Mouse (Mus musculus) adipocyte (in vitro differentiated cells): ENCODE results near the gene Ror2.

Experiments used
- DNase-seq: peaks from one replicate; pipeline ENCODE4 v3.0.0-alpha.2; 2016; ENCODE audit warnings: low spot score

Gene Ror2

DNA sequence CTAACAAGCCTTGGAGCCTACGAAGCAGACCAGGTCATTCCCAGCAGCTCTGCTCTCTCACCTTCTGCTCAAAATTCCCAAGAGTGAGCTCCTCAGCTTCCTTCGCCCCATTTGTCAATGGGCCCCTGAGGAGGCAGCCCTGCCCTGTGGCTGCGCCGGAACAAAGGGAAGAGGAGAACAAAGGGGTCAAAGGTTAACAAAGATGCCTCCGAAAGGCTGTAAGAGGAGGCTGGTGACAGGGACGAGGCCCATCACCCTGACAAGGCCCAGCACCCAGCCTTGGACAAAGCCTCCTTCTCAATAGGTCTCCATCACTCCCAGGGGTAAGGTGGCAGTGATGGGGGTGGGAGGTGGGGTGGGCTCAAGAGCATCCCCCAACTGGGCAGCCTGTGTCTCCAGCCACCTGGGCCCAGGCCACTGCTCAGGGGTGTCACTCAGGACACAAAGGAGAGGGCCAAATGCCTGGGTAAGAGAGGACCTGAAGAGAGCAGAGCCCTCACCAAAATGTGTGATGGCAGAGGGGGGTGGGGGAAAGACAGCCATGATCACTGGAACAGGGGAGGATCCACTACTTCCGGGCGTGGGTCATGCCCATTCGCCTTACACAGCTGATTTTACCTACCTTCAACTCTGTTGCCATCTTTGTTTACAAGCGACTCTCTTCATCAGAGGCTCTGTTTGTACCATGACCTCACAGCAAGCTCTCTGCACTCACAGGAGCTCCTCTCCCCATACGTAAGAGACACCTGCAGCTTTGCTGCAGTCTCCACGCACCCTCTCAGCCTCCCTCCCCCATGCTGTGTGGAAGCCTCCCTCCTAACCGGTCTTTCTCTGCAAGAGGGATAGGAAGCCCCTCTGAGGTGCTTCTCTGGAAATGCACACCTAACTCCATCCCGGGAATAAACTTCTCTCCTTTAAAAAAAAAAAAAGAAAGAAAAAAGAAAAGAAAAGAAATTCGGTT, 51.8 kb downstream of the Ror2 start:
- DNase-seq, result no peak

DNA sequence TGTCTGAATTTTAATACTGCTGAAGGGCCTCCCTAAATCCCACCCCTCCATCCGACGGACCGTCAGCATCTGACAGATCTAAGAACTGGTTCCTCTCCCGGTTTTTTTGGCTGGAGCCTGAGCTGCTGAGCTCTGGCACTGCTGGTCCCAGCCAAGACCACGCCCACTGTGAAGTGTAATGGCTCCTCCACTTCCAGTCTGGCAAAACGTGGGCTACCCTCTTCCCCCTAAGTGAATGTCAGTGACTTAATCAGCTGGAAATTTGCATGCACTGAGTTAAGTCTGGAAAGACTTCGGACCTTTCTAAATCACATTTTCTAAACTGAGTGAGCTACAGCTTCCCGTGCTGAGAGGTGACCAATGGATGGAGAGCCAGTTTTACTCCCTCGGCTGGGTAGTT, 52.5 kb downstream of the Ror2 start:
- no peak for DNase-seq

DNA sequence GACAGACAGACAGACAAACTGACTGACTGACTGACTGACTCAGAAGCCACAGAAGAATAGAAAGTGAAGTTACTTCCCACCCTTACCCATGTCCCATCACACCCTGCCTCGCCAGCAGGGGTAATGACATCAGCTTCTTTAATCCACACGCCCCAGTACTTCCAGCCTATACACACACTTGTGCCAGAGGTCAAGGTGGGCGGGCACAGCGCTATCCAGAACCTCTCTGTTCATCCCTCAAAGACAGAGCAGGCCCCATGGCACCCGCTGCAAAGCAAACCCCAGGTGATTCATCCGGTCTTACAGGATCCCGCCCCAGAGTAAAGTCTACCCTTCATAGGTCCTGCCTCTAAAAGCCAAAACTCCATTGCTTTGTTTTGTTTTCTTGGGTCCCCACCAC, 53.5 kb downstream of the Ror2 start:
- DNase-seq, result no peak

DNA sequence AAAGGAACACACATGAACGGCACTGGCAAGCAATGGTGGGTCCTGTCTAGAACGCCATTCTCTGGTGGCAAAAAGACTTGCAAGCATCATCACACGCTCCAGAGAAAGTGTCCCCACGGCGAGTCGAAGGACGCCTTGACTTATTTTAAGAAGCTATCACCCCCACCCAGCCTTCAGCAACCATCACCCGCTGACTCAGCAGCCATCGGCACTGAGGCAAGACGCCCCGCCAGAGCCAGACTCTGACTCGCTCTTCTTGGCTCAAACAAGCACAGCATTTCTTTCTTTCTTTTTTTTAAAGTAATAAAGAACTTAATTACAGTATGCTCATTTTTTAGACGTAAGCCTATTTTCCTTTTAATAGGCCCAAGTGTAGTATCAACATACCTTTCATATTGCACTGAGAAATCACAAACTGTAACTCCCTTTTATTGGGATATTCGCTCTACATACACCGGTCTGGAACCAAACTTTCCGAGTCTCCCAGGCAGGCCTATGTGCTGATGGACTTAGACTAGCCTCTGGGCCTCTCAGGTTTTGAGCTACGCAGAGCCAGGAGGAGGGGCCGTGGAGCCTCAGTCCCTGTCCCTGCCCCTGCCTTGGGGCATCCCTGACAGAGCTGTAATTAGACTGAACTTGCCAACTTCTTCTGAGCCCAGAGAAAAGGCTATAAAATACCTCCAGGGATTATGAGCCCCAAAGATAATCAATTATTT, 55.3 kb downstream of the Ror2 start:
- DNase-seq, result no peak

DNA sequence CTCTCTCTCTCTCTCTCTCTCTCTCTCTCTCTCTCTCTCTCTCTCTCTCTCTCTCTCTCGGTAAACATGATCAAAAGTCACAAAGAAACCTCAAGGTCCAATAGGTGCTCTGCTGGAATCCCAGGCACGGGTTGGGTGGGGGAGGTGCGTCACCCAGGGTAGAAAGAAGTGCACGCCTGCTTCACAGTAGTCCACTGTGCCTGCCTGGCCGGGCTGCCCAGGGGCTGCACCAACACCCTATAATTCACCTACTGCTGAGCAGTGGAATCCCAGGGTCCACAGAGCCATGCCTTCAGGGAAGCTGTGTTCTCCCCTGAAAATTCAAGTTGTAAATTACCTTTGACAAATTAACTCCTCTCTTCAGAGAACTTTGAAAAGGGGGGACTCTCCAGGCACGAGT, 58.9 kb downstream of the Ror2 start:
- DNase-seq, result no peak

DNA sequence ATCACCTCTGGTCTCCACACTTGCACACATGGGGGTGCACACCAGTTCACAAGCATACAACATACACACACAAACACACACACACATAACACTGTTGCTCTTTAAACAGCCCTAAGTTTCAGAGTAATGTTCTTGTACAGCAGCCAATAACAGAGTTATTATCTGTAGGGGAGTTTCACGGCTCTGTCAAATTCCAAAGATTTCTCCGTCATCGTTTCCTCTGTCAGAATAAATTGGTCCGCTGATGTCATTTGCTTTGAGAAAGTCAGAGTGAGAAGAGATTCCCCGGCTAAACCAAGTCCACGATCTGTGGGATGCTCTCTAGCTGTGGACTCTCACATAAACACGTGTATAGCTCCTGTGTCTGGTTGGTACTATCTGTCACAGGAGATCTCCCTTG, 59.5 kb downstream of the Ror2 start:
- DNase-seq, result no peak

DNA sequence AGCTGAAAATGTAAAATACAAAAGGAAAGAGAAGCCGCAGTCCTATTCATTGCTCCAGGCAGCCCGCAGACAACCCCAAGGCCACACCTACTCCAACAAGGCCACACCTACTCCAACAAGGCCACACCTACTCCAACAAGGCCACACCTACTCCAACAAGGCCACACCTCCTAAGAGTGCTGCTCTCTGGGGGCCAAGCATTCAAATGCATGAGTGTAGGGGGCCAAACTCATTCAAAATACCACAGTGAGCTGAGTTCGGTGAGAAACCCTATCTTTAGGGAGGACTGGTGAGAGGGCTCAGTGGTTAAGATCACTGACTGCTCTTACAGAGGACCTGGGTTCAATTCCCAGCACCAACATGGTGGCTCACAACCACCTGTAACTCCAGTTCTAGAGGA, 60.0 kb downstream of the Ror2 start:
- no peak for DNase-seq

DNA sequence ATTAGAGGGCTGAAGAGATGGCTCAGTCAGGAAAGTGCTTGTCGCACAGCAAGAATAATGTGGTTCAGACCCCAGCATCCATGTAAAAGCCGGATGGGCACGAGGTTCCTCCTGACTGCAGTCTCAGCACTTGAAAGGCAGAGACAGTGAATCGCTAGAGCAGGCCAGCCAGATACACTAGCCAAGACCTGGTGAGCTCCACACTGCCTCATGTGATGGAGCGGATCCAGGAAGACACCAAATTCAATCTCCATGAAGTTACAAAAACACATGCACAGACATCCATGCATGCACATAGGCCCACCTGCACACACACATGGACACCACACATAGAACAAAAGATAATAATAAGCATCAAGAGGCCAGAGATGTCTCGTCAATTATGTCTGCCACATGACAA, 64.7 kb downstream of the Ror2 start:
- DNase-seq, result no peak

DNA sequence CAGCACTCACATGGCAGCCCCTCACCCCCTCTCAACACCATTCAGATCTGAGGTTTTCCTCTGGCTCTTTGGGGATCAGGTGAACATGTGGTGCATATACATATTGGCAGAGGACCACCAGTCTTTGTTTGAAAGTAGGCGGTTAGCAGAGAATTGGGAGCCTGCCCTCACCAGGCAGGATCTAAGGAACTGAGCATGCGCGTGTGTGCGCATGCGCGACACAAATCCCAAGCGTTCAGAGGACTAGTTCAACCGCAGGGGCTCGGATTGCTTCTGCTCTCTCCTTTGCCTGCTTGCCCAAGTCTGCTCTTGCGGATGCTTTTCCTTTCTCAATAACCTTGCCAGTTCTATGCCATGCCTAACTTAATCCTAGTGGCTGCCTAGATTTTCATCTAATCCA, 66.0 kb downstream of the Ror2 start:
- DNase-seq, result no peak

DNA sequence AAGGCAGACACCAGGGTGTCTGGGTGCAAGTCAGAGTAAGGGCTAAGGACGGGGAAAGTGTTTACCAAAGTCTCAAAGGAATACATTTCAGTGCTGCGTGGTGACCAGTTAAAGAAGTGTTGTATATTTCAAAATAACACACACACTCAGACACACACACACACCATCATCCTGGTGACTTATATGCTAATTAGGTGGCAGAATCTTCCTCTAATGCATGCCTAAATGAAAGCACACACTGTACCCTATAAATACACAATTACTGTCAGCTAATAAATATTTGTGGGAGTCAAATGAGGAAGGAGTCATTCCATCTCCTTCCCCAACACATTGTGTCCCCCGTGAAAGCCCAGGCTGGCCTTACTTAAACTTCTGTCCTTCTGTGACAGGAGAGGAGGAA, 66.5 kb downstream of the Ror2 start:
- DNase-seq, result no peak

DNA sequence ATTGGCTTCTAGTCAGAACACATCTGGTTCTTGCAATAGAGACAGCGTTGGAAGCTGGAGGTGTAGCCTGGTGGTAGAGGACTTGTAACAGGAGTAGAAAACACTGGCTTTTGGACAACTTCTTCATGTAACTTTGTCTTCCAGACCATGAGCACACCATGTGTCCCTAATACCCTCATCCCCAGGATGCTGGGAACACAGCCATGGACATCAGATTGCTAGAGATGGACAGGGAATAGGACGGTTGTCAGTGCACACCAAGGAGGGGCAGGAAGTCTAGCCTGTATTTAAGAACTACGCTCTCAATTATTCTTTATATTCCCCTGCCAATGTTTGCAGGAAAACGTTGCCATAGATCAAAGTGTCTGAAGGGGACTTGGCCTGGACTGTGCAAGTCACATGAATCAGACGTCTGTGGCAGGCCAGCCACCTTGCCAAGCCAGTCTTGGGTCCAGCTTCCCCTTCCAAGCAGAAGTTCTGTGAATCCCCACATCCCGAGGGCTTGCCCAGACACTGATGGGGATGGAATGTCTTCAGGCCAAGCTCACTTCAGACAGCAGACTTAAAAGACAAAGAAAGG, 68.4 kb downstream of the Ror2 start:
- DNase-seq, result no peak

DNA sequence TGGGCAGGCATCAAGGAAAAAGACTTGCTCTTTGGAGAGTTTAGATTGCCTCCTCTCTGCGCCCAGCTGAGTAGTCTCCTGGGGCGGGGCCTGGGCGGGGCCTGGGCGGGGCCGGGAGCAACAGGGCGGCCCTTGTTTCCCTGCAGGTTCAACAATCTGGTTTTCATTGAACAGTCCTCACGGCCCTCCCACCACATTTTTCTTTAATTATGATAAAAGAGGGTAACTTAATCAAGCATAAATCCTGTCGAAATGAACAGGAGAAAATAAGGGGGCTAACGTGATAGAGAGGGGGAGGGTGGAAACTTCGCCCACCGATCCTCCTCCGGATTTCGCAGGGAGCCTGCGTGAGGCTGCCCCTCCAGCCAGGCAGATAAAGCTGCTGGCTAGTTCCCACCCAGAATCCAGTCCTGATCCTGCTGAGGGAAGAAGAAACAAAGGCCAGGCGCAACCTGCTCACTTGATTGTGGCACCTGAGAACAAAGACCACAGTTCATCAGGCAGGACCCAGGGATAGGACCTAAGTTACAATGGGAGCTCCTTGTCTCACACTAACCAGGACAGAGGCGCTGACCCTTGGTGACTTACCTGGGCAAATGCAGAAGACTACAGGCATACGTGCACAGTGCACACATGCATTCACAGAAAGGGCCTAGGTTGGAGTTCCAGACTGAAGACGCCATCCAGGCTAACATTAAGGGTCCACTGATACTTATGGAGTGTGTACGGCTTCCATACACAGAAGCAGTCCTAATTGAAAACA, 73.8 kb downstream of the Ror2 start:
- no peak for DNase-seq

DNA sequence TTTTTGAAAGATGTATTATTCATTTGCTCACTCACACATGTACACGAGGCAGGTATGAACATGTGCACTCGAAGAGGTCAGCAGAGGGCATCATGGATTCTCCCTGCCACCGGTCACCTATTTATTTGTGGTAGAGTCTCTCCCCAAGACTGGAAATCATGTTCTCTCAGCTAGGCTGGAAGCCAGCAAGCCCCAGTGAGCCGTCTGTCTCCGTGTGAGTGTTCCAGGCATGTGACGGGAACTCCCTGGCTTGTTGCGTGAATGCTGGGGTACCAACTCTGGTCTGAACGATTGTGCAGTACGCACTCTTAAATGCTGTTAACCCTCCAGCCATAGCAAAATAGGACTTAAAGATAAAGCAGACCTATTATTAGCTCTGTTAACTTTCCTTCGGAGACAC, 77.4 kb downstream of the Ror2 start:
- DNase-seq, result no peak

DNA sequence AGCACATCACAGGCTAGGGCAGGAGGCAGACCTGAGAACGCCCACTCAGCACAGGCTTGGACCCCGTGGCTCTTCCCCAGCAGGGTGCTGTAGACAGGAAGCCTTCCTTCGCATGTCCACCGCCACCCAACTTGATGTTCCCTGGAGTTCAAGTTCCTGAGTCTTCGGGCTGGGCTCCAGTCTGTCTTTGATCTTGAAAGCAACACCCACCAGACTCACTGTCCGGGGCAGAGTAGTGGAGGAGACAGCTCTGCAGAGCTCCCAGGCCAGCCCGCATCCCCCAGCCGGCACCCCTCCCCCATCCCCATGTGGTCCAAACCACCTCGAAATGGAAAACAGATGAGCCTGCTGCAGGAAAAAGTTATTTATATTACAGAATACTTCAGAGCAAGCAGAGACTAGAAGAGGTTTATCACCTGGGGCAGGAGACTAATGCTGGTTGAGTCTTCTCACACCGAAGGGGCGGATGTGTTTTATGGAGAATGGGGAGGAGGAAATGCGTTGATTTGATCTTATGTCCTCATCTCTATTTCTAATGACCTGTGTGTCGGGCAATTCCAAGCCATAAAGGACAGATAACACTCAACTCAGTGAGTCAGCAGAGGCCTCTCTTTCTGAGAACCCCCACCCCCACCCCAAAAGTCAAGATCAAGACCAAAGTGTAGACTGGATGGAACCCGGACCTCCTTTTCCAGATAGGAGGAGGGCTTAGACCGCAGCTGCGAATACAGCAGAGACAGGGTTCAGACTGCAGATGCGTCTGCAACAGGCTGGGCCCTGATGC, 80.6 kb downstream of the Ror2 start:
- DNase-seq, result no peak

DNA sequence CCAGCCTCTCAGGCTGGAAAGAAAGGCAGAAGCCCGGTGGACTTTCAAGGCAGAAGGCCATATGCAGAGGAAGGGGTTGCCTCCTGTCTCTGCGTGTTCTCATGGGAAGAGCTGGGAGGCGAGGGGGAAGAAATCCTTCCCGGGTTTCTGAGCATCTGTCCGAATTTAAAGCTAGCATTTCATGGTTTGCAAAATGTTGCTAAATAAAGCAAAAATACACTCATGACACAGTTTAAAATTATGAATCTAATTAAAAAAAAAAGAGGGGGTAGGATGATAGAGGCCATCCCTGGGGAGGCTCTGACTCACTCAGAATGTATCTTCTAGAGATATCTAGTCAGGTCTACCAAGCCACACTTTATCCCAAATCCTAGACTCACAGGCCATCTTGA, 83.5 kb downstream of the Ror2 start:
- DNase-seq, result no peak

DNA sequence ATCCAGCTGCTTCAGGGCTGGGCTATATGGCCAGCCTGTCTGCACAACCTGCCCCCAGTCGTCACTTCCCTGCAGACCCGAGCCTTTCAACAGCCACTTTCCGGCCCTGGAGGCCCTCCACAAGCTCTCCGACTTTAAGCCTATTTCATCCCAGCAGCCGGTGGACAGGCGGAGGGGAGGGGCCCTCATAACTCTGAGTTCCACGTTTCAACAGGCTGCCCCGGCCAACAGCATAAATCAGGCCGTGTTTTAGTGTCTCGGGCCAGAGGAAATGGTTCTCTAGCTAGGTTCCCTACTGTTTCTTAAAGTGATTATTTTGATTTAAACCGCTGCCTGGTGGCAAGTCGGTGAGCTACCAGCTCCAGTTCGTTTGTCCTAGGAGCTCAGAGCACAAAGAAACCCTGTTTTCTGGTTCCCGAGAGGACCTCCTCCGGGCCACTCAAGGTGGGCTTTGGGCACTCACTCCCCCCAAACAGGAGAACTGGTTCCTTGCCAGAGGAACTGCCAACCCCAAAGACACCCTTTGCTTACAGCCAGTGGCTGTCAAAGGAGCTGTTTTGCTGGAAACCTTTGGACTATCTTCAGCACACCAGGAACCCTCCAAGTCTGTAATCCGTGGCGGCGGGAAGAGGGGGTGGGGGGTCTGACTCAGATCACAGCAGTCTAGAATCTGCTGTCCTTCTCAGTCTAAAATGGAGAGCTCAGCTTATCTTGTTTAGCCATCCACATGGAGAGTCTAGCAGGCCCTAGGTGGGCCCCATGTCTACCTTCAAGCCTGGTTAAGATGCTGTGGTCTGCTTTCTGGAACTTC, 84.1 kb downstream of the Ror2 start:
- no peak for DNase-seq

DNA sequence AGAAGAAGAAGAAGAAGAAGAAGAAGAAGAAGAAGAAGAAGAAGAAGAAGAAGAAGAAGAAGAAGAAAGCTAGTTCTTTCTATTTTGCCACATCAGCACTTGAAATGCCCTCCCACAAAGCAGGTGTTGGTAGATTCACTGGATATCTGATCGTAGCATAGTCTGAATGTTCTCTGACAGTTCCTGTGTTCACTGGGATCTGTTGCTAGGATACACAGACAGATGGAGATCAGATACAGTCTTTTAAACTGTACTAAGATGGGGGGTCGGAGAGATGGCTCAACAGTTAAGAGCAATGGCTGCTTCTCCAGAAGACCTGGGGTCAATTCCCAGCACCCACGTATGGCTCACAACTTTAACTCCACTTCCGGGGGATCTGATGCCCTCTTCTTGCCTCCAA, 85.8 kb downstream of the Ror2 start:
- DNase-seq, result no peak

DNA sequence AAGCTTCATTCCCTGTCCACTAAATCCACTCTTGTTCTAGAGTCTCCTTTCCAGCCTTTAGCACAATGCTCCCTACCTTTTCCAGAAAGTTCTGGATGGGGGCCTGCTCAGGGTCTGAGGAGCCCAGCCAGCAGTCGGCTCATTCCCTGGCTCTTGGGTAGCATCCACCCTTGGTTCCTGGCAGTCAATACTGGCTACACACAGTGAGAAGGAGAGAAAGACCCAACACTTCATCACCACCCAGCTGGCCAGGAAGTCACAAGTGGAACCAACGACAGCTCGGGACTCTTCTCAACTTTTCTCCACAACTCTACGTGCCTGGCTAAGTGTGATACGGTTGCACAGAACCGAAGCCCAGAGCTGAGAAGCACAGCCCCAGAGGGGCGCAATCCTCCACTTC, 86.7 kb downstream of the Ror2 start:
- no peak for DNase-seq

DNA sequence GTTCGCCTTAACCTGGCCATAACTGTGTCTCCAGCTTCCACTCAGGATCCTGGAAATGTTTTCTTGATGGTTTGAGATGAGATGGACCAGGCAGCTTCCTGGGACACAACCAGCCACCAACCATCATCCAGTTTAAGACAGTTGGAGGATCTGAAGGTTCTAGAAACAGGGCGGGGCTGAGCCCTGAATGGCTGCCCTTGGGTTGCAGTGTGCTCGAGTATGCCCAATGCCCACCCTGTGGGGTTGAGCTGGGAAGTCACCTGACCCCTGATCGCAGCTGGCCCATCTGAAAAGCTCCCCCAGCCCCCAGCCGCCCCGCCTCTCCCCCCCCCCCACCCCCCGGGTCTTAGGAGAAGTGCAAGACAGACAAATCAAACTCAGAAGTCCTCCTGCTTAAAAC, 89.2 kb downstream of the Ror2 start:
- no peak for DNase-seq

DNA sequence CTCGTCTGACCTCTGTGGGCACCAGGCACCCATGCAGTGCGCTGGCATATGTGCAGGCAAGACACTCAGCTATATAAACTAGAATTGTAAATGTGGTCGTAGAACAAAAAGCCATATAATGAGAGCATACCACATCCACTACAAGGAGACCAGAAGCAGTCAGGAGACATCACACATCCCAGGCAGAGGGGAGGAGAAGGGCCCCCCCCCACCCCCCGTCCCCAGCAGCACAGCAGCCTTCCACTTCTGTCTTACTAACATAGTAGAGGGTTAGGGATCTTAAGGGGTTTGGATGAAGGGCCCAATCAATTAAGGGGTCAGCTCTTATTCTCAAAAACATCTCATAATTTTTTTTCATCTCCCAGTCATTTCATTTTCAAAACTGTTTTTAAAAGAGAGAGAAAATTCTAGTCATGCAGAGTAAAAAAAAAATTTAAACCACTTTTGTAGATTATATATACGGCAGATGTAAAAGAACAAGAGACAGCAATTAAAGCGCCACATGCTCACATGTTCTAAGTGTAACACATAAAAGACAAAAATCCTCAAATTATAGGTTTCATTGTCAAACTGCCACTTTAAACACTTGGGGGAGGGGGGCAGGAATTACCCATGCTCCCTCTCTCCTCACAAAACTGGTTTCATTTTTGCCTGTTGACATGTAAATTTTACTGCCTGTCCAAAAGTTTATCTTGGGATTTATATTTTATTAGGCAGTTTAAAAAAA, 89.8 kb downstream of the Ror2 start:
- no peak for DNase-seq
